Mouse (Mus musculus) kidney, adult 2 months (tissue): ENCODE results near the gene 1700015G11Rik. TPM values are rescaled to one million over a fixed set of nuclear protein-coding genes. Genes with fewer than 3 reads are reported as not detected.

ENCODE experiments used
- DNase-seq: peaks from one replicate; pipeline ENCODE4 v3.0.0; 2021
- H3K27ac ChIP-seq: fragments of 200-500 bp; 2 replicates; pipeline ENCODE4 v1.5.1; 2012; ENCODE audit warnings: low read depth, low read length, control low read depth, inconsistent platforms; ENCODE audit not compliant: insufficient read depth
- H3K27me3 ChIP-seq: fragments of 200-500 bp; replicated peaks from 2 replicates; pipeline ENCODE4 v1.6.1; 2012; ENCODE audit warnings: mild to moderate bottlenecking, moderate library complexity, low read length, inconsistent platforms; ENCODE audit not compliant: control insufficient read depth, insufficient read depth
- H3K36me3 ChIP-seq: fragments of 200-500 bp; 2 replicates; pipeline ENCODE4 v1.6.1; 2012; ENCODE audit warnings: mild to moderate bottlenecking, moderate library complexity, low read length, inconsistent platforms; ENCODE audit not compliant: control insufficient read depth, insufficient read depth
- H3K4me1 ChIP-seq: fragments of 200-500 bp; 2 replicates; pipeline ENCODE4 v1.6.1; 2011; ENCODE audit warnings: low read length; ENCODE audit not compliant: control insufficient read depth, insufficient read depth
- H3K4me3 ChIP-seq: fragments of 200-500 bp; 2 replicates; pipeline ENCODE4 v1.5.1; 2011; ENCODE audit warnings: mild to moderate bottlenecking, low read depth, low read length, control low read depth; ENCODE audit not compliant: insufficient read depth
- CTCF ChIP-seq: fragments of 200-500 bp; conservative IDR thresholded peaks from 2 replicates; pipeline ENCODE4 v1.5.1; 2011; ENCODE audit warnings: low read depth, mild to moderate bottlenecking, control low read depth, low read length, moderate library complexity, mixed read lengths; ENCODE audit not compliant: insufficient read depth, insufficient read length
- POLR2A ChIP-seq: fragments of 200-500 bp; IDR thresholded peaks from one replicate; pipeline ENCODE4 v1.6.1; 2011; ENCODE audit warnings: low read depth, low read length, control low read depth
- WGBS: fragments of 180-500 bp; shearing (Covaris S2); methylation state at CpG from one replicate; pipeline ENCODE4 v1.1.7; 2018; 5-methylcytosine and 5-hydroxymethylcytosine counted together
- polyA plus RNA-seq: library from polyadenylated mRNA; depleted of rRNA; stranded (reverse); fragments of >200 nt; gene quantifications from 2 replicates; pipeline ENCODE4 v1.2.3, GENCODE M21; 2012

Gene 1700015G11Rik
- polyA plus RNA-seq, 1 experiment, result not detected

DNA sequence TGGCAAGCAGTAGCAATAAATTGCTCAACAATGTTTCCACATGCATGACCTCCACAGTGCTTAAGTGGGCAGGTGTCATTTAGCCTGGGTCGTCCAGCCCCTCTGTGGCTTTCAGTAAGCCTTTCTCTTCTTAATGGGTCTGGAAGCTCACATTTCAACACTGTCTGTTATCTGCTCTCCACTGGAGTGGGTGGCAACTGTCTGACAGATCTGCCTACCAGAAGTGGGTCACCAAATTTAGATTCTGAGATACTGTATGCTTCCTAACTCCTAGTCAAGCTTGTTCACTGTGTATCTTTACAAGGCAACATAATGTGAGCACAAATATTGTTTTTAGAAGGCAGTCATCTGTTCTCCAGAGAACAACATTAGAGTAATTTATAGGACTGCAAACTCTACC is 33.2 kb downstream of the 1700015G11Rik start:
- 23% methylated on average over 1 of the region's 1 CpGs for WGBS
- no peak for DNase-seq
- Histone ChIP-seq H3K36me3 (no peaks in the 10 kb centered on the region; the same call in 1 of the 2 replicates), H3K27ac (no peak overlapping the region), H3K4me3 (no peak overlapping the region), H3K4me1 (no peaks in the 10 kb centered on the region), H3K27me3 (no peaks in the 10 kb centered on the region)
- TF ChIP-seq CTCF (no peak), POLR2A (no peak)

DNA sequence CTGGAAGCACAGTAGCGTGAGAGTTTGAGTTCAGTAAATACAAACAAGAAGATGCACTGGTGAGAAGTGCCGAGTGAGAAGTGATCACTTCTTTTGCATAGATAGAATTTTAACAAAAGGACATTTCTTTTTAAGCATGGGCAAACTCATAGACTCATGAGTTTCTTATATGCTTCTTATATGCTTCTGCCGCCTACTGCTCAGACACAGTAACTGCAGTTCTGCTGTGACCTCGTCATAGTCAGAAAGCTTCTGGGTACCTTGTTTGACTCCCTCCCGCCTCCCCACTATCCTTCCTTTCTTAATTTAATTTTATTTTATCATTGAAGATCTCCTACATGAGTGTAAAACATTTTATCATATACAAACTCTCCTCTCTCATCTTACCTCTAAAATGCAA is 36.3 kb downstream of the 1700015G11Rik start:
- Histone ChIP-seq H3K27me3 (no peaks in the 10 kb centered on the region), H3K4me1 (no peaks in the 10 kb centered on the region), H3K4me3 (no peak overlapping the region), H3K36me3 (no peaks in the 10 kb centered on the region), H3K27ac (no peak overlapping the region)
- DNase-seq, result no peak
- TF ChIP-seq POLR2A (no peak), CTCF (peak; percentile 36; the same call in 1 of the 2 replicates)
- WGBS, result 51% methylated on average over 5 of the region's 5 CpGs

DNA sequence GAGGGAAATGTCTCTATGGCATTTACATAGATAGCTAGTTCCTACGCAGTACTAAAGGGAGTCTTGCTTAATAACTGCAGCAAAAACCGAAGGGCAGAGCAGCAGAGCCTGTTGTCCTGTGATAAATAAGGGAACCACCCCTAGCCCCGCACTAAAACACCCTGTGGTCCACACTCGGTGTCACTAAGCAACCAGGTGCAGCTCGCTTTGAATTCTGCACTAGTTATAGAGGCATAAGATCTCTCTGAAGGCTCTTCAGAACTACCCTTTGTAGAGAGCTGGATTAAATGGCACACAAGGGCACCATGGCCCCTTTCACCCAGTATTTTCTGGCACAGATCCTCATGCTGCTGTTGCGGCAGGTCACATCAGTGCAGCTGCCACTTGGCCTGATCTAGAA is 40.3 kb downstream of the 1700015G11Rik start:
- no peak overlapping the region for H3K4me3 ChIP-seq
- no peaks in the 10 kb centered on the region for H3K27me3 ChIP-seq
- H3K36me3 ChIP-seq, result no peaks in the 10 kb centered on the region; the same call in 1 of the 2 replicates
- DNase-seq, result no peak
- H3K4me1 ChIP-seq, result no peaks in the 10 kb centered on the region
- no peak overlapping the region for H3K27ac ChIP-seq
- WGBS, result 76% methylated on average over 6 of the region's 6 CpGs
- TF ChIP-seq CTCF (no peak), POLR2A (no peak)

DNA sequence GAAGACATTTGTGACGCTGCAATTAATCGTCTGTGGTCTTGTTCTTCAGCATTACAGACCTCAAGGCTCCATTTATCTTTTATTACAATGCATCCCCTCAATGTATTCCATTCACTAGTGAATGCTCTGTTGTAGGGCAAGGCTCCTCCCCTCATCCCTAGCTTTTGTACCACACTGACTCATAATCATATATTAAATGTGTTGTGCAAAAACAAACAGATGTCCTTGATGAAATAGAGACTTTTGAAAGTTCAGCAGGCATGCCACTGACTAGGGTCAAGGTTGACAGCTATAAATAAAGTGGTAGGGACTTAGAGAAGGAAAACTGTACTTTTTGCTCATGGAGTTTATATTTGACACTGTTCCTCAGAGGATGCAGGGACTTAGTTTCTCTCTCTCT is 42.0 kb downstream of the 1700015G11Rik start:
- Histone ChIP-seq H3K4me1 (no peaks in the 10 kb centered on the region), H3K27me3 (no peaks in the 10 kb centered on the region), H3K36me3 (no peaks in the 10 kb centered on the region; the same call in 1 of the 2 replicates), H3K27ac (no peak overlapping the region), H3K4me3 (no peak overlapping the region)
- no peak for DNase-seq
- 80% methylated on average over 2 of the region's 2 CpGs for WGBS
- TF ChIP-seq CTCF, result no peak
- no peak for TF ChIP-seq POLR2A

DNA sequence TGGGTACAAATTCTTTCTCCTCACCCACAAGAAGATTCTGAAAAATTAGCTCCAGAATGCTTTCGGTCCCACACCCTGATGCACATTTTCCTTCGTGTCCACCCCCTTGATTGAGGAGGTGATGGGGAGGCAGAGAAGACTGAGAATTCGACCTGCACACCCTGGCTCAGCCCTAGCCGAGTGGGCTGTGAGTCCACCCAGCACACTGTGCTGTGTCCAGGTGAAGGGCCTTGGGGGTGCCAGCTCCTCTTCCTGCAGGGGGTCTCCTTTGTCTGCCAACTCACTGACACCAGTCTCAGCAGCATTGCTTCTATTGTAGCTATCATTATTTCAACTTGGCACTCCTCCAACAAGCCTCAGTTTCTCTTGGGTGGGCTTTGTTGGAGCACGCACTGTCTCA is 42.4 kb downstream of the 1700015G11Rik start:
- no peaks in the 10 kb centered on the region; the same call in 1 of the 2 replicates for H3K36me3 ChIP-seq
- no peaks in the 10 kb centered on the region for H3K27me3 ChIP-seq
- DNase-seq, result no peak
- H3K4me1 ChIP-seq, result no peaks in the 10 kb centered on the region
- 72% methylated on average over 5 of the region's 5 CpGs for WGBS
- no peak overlapping the region for H3K4me3 ChIP-seq
- TF ChIP-seq CTCF (no peak), POLR2A (no peak)
- H3K27ac ChIP-seq, result no peak overlapping the region

DNA sequence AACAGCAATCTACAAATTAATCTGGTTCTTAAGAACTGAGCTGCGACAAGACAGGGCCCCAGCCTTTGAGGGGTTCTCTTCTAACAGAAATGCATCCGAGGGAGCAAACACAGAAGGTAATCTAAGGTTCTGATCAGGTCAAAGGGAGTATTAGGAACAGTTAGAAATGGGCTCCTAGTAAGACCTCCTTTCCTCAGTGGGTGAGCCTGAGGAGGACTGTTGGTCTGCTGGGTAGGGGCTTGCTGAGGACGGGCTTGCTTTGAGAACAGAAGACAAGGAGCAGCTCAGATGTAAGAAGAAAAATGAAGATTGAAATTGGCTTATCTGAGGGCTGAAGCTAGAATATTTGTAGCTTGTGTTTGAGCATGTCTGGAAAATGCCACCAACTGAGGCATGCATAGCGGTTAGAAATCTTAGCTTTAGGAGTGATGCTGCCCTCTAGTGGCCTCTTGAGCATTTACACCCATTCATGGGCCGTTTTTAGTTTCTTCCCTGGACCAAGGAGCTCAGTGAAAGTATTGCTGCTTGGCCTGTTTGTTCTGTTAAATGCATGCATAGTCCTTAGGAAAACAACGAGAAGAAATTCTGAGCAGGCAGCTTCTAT is 43.2 kb downstream of the 1700015G11Rik start:
- Histone ChIP-seq H3K27me3 (no peaks in the 10 kb centered on the region), H3K4me3 (no peak overlapping the region), H3K36me3 (no peaks in the 10 kb centered on the region; the same call in 1 of the 2 replicates), H3K27ac (no peak overlapping the region), H3K4me1 (no peaks in the 10 kb centered on the region)
- TF ChIP-seq CTCF, result peak; percentile 66
- TF ChIP-seq POLR2A, result no peak
- 31% methylated on average over 6 of the region's 6 CpGs for WGBS
- DNase-seq, result peak; percentile 33

DNA sequence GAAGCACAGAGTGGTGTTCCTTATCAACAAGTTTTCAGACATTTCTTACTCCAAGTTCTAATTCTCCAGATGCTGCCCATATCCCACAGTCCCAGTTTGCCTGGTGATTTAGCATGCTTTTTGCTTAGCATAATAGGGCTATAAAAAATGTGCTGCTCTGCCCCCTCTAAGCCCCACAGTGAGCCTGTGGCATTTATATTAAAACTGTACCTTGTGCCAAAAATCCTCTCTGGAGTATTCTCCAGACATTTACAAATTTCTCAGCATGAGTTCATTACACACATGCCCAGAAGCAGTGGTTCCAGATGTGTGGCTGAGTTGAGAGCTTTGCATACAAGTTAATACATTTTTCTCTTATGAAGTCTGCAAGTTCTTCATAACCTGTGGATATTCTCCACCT is 46.1 kb downstream of the 1700015G11Rik start:
- DNase-seq, result no peak
- TF ChIP-seq POLR2A (no peak), CTCF (no peak)
- H3K4me3 ChIP-seq, result no peak overlapping the region
- no peaks in the 10 kb centered on the region; the same call in 1 of the 2 replicates for H3K36me3 ChIP-seq
- no peaks in the 10 kb centered on the region for H3K4me1 ChIP-seq
- H3K27me3 ChIP-seq, result no peaks in the 10 kb centered on the region
- no peak overlapping the region for H3K27ac ChIP-seq

DNA sequence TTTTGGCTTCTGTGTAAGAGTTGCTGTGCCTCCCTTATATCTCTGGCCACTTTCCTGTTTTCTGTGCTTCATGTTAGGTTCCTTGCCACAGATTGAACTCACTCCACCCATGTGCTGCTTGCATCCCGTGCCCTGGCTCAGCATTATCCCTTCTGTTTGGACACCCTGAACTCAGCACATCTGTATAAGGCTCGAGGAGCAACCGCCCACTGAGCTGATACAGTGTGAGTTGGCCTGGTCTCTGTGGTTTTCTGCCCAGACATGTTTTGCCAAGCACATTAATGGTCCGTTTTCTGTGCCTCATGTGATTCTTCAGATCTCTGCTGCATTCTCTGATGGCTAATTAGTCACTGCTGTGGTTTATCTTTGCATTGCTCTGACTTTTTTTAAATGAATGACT is 47.9 kb downstream of the 1700015G11Rik start:
- Histone ChIP-seq H3K4me1 (no peaks in the 10 kb centered on the region), H3K36me3 (no peaks in the 10 kb centered on the region; the same call in 1 of the 2 replicates), H3K27ac (no peak overlapping the region), H3K4me3 (no peak overlapping the region), H3K27me3 (no peaks in the 10 kb centered on the region)
- DNase-seq, result no peak
- TF ChIP-seq CTCF (no peak), POLR2A (no peak)
- WGBS, result 82% methylated on average over 4 of the region's 4 CpGs
